ENCODE assay signal across 29 mouse cellular contexts in the genomic region with DNA sequence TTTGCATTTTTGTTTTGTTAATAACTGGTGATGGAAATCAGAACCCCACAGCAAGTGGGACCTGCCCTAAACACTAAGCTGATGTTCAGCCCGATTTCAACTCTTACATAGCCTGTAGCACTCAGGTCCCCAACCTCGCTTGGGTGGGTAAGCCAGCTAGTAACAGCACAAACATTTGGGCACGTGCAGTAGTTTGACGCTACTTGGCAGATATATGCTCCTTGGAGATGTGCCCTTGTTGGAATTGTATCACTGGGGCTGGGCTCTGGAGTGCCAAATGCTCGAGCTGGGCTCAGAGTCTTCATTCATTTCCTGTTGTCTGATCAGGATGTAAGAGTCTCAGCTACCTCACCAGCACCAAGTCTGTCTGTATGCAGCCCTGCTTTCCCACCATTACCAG. TPM values are rescaled to one million over a fixed set of nuclear protein-coding genes. Genes with fewer than 3 reads are reported as not detected.
"Had no signal": no experiment of that assay in that cellular context is flagged by ENCODE, and none has a peak within 500 bp of the region (broad histone marks: within the 10 kb centered on the region; RNA-seq: fewer than 3 reads in every experiment).

No protein-coding gene starts in this region.

- H3K4me2 ChIP-seq: limb, embryonic 13.5 days; liver, embryonic 13.5 days; lung, embryonic 14.5 days; midbrain, embryonic 12.5 days; neural tube, embryonic 13.5 days; stomach, embryonic 15.5 days had no signal

- H3K36me3 ChIP-seq: limb, embryonic 10.5 days; limb, embryonic 13.5 days; liver, embryonic 13.5 days; midbrain, embryonic 12.5 days; neural tube, embryonic 13.5 days; stomach, embryonic 15.5 days had no signal

- H3K9ac ChIP-seq: limb, embryonic 13.5 days; liver, embryonic 13.5 days; lung, embryonic 14.5 days; midbrain, embryonic 12.5 days; neural tube, embryonic 13.5 days; stomach, embryonic 15.5 days had no signal

- ATAC-seq: lung, postnatal 0 days; midbrain, embryonic 16.5 days had no signal

- DNase-seq: kidney, adult 2 months; kidney, postnatal 25 days; liver; liver, embryonic 13.5 days; lung, embryonic 14.5 days; retina, postnatal 1 day; right cerebral cortex, postnatal 25 days; spleen, adult 18-20 months; thymus, postnatal 25 days had no signal

- H3K9me3 ChIP-seq: limb, embryonic 10.5 days; limb, embryonic 13.5 days; liver, embryonic 13.5 days; midbrain, embryonic 12.5 days; neural tube, embryonic 13.5 days; stomach, embryonic 15.5 days had no signal

- H3K27ac ChIP-seq: kidney, postnatal 0 days; limb, embryonic 10.5 days; limb, embryonic 13.5 days; liver, embryonic 13.5 days; macrophage; midbrain, embryonic 12.5 days; neural tube, embryonic 13.5 days; stomach, embryonic 15.5 days had no signal

- H3K4me3 ChIP-seq: limb, embryonic 10.5 days; limb, embryonic 13.5 days; liver, embryonic 13.5 days; midbrain, embryonic 12.5 days; myocyte; neural tube, embryonic 13.5 days; stomach, embryonic 15.5 days had no signal

- H3K4me1 ChIP-seq: limb, embryonic 10.5 days had no signal

RNA-seq across cellular contexts. Expression of a gene that starts 16.9 kb away (rescaled TPM):
- total RNA-seq: layer of hippocampus, adult 8-10 months; layer of hippocampus, postnatal 14 days; left cerebral cortex, adult 8-10 months; left cerebral cortex, postnatal 14 days; megakaryocyte-erythroid progenitor cell, adult 5-6 weeks; monocyte, adult 5-6 weeks; neutrophil, adult 5-6 weeks had no signal
- polyA plus RNA-seq: kidney, adult 2 months; kidney, embryonic 14.5 days; kidney, postnatal 0 days; limb, embryonic 10.5 days; limb, embryonic 13.5 days; liver, embryonic 13.5 days; liver, embryonic 16.5 days; lung, embryonic 14.5 days; lung, postnatal 0 days; macrophage; midbrain, embryonic 12.5 days; midbrain, embryonic 16.5 days; myocyte; neural tube, embryonic 13.5 days; stomach, embryonic 15.5 days; thymus, postnatal 0 days had no signal

RNA-seq across cellular contexts. Expression of a gene that starts 33.2 kb away (rescaled TPM):
- total RNA-seq: layer of hippocampus, adult 8-10 months; layer of hippocampus, postnatal 14 days; left cerebral cortex, adult 8-10 months; left cerebral cortex, postnatal 14 days; megakaryocyte-erythroid progenitor cell, adult 5-6 weeks; monocyte, adult 5-6 weeks; neutrophil, adult 5-6 weeks had no signal
- polyA plus RNA-seq: kidney, adult 2 months; kidney, embryonic 14.5 days; kidney, postnatal 0 days; limb, embryonic 10.5 days; limb, embryonic 13.5 days; liver, embryonic 13.5 days; liver, embryonic 16.5 days; lung, embryonic 14.5 days; lung, postnatal 0 days; macrophage; midbrain, embryonic 12.5 days; midbrain, embryonic 16.5 days; myocyte; neural tube, embryonic 13.5 days; stomach, embryonic 15.5 days; thymus, postnatal 0 days had no signal

RNA-seq across cellular contexts. Expression of a gene that starts 51.3 kb away (rescaled TPM):
- total RNA-seq: layer of hippocampus, postnatal 14 days; left cerebral cortex, adult 8-10 months; left cerebral cortex, postnatal 14 days; megakaryocyte-erythroid progenitor cell, adult 5-6 weeks; monocyte, adult 5-6 weeks; neutrophil, adult 5-6 weeks had no signal
- polyA plus RNA-seq: kidney, adult 2 months; kidney, embryonic 14.5 days; kidney, postnatal 0 days; limb, embryonic 10.5 days; limb, embryonic 13.5 days; lung, embryonic 14.5 days; lung, postnatal 0 days; macrophage; myocyte; neural tube, embryonic 13.5 days; stomach, embryonic 15.5 days had no signal
